Mouse (Mus musculus): ENCODE data around the gene Des. TPM values are rescaled to one million over a fixed set of nuclear protein-coding genes. Genes with fewer than 3 reads are reported as not detected.

Gene Des
- total and polyA plus RNA-seq, 2 experiments = 2.4 to 4.0 TPM

- Histone ChIP-seq H3K27ac (replicated peaks; ENCODE audit: insufficient read depth, low read depth, low read length) (no peak overlapping the region), H3K9ac (ENCODE audit: low read depth, low read length) (peak overlapping the region; percentile 37), H3K27me3 (ENCODE audit: control insufficient read depth, insufficient read depth, low read length) (peaks cover 7% of the 10 kb centered on the region; the same call in 1 of the 2 replicates), H3K79me2 (ENCODE audit: control insufficient read depth, insufficient read depth, low read length) (no peaks in the 10 kb centered on the region), H3K4me3 (ENCODE audit: insufficient read depth, low read depth, low read length) (peak overlapping the region; percentile 53; the same call in 1 of the 2 replicates), H3K4me1 (ENCODE audit: control insufficient read depth, insufficient read depth, low read length) (no peaks in the 10 kb centered on the region), H3K36me3 (ENCODE audit: control insufficient read depth, insufficient read depth, low read length) (no peaks in the 10 kb centered on the region)
- 24% methylated on average over 27 of the region's 60 CpGs for WGBS
- TF ChIP-seq CTCF (IDR thresholded peaks at IDR 0.05; ENCODE audit: low read depth, low read length) = no peak
- TF ChIP-seq POLR2A (IDR thresholded peaks at IDR 0.05; ENCODE audit: extremely low read depth, insufficient read depth, low read length) = no peak
- no peak for DNase-seq (ENCODE audit: extremely low read depth, low read depth, low spot score)
Observed at GRCm38 (mm10) chr1:75381482-75382355, 21.6 kb downstream of the Des start.

- DNase-seq (ENCODE audit: extremely low read depth, low read depth, low spot score) = no peak
- no peaks in the 10 kb centered on the region for H3K4me1 ChIP-seq (ENCODE audit: control insufficient read depth, insufficient read depth, low read length)
- no peaks in the 10 kb centered on the region for H3K36me3 ChIP-seq (ENCODE audit: control insufficient read depth, insufficient read depth, low read length)
- peak overlapping the region; percentile 31; the same call in 1 of the 2 replicates for H3K9ac ChIP-seq (ENCODE audit: low read depth, low read length)
- peaks cover 9% of the 10 kb centered on the region for H3K27me3 ChIP-seq (ENCODE audit: control insufficient read depth, insufficient read depth, low read length)
- TF ChIP-seq CTCF (IDR thresholded peaks at IDR 0.05; ENCODE audit: low read depth, low read length) (no peak), POLR2A (IDR thresholded peaks at IDR 0.05; ENCODE audit: extremely low read depth, insufficient read depth, low read length) (no peak)
- no peak overlapping the region for H3K27ac ChIP-seq (replicated peaks; ENCODE audit: insufficient read depth, low read depth, low read length)
- H3K79me2 ChIP-seq (ENCODE audit: control insufficient read depth, insufficient read depth, low read length) = no peaks in the 10 kb centered on the region
- peak overlapping the region; percentile 53 for H3K4me3 ChIP-seq (ENCODE audit: insufficient read depth, low read depth, low read length)
- 8% methylated on average over 28 of the region's 28 CpGs for WGBS
Observed at GRCm38 (mm10) chr1:75382356-75383071, 22.4 kb downstream of the Des start.

GRCm38 (mm10) chr1:75384470-75385141, 24.5 kb downstream of the Des start:
- peaks cover 20% of the 10 kb centered on the region for H3K27me3 ChIP-seq (ENCODE audit: control insufficient read depth, insufficient read depth, low read length)
- H3K9ac ChIP-seq (ENCODE audit: low read depth, low read length) = no peak overlapping the region
- DNase-seq (ENCODE audit: extremely low read depth, low read depth, low spot score) = no peak
- H3K4me3 ChIP-seq (ENCODE audit: insufficient read depth, low read depth, low read length) = no peak overlapping the region
- WGBS = 74% methylated on average over 27 of the region's 27 CpGs
- H3K79me2 ChIP-seq (ENCODE audit: control insufficient read depth, insufficient read depth, low read length) = no peaks in the 10 kb centered on the region
- no peaks in the 10 kb centered on the region for H3K36me3 ChIP-seq (ENCODE audit: control insufficient read depth, insufficient read depth, low read length)
- no peak overlapping the region for H3K27ac ChIP-seq (replicated peaks; ENCODE audit: insufficient read depth, low read depth, low read length)
- no peaks in the 10 kb centered on the region for H3K4me1 ChIP-seq (ENCODE audit: control insufficient read depth, insufficient read depth, low read length)
- no peak for TF ChIP-seq POLR2A (IDR thresholded peaks at IDR 0.05; ENCODE audit: extremely low read depth, insufficient read depth, low read length)
- TF ChIP-seq CTCF (IDR thresholded peaks at IDR 0.05; ENCODE audit: low read depth, low read length) = no peak

GRCm38 (mm10) chr1:75385142-75385730, 25.1 kb downstream of the Des start:
- WGBS = 78% methylated on average over 20 of the region's 20 CpGs
- no peaks in the 10 kb centered on the region for H3K36me3 ChIP-seq (ENCODE audit: control insufficient read depth, insufficient read depth, low read length)
- DNase-seq (ENCODE audit: extremely low read depth, low read depth, low spot score) = no peak
- no peak for TF ChIP-seq POLR2A (IDR thresholded peaks at IDR 0.05; ENCODE audit: extremely low read depth, insufficient read depth, low read length)
- no peak for TF ChIP-seq CTCF (IDR thresholded peaks at IDR 0.05; ENCODE audit: low read depth, low read length)
- H3K9ac ChIP-seq (ENCODE audit: low read depth, low read length) = no peak overlapping the region
- no peaks in the 10 kb centered on the region for H3K4me1 ChIP-seq (ENCODE audit: control insufficient read depth, insufficient read depth, low read length)
- H3K27me3 ChIP-seq (ENCODE audit: control insufficient read depth, insufficient read depth, low read length) = peaks cover 20% of the 10 kb centered on the region
- no peaks in the 10 kb centered on the region for H3K79me2 ChIP-seq (ENCODE audit: control insufficient read depth, insufficient read depth, low read length)
- H3K27ac ChIP-seq (replicated peaks; ENCODE audit: insufficient read depth, low read depth, low read length) = no peak overlapping the region
- H3K4me3 ChIP-seq (ENCODE audit: insufficient read depth, low read depth, low read length) = no peak overlapping the region

GRCm38 (mm10) chr1:75386149-75386548, 26.0 kb downstream of the Des start:
- DNase-seq (ENCODE audit: extremely low read depth, low read depth, low spot score) = no peak
- TF ChIP-seq POLR2A (IDR thresholded peaks at IDR 0.05; ENCODE audit: extremely low read depth, insufficient read depth, low read length) (no peak), CTCF (IDR thresholded peaks at IDR 0.05; ENCODE audit: low read depth, low read length) (no peak)
- no peak overlapping the region for H3K9ac ChIP-seq (ENCODE audit: low read depth, low read length)
- H3K36me3 ChIP-seq (ENCODE audit: control insufficient read depth, insufficient read depth, low read length) = no peaks in the 10 kb centered on the region
- peaks cover 20% of the 10 kb centered on the region for H3K27me3 ChIP-seq (ENCODE audit: control insufficient read depth, insufficient read depth, low read length)
- no peaks in the 10 kb centered on the region for H3K79me2 ChIP-seq (ENCODE audit: control insufficient read depth, insufficient read depth, low read length)
- H3K27ac ChIP-seq (replicated peaks; ENCODE audit: insufficient read depth, low read depth, low read length) = no peak overlapping the region
- 61% methylated on average over 4 of the region's 4 CpGs for WGBS
- H3K4me3 ChIP-seq (ENCODE audit: insufficient read depth, low read depth, low read length) = no peak overlapping the region
- no peaks in the 10 kb centered on the region for H3K4me1 ChIP-seq (ENCODE audit: control insufficient read depth, insufficient read depth, low read length)

All from liver, adult 2 months (tissue).